Mouse (Mus musculus) CH12.LX (cell line): Measurements from ENCODE around the gene Tns4. TPM values are rescaled to one million over a fixed set of nuclear protein-coding genes. Genes with fewer than 3 reads are reported as not detected.

Experiments
- DNase-seq: peaks from one replicate; pipeline ENCODE4 v3.0.0-alpha.2; 2013; ENCODE audit errors: extremely low read depth
- H3K27ac ChIP-seq: 2 replicates; pipeline ENCODE4 v1.5.1; 2012; ENCODE audit warnings: low read depth, mild to moderate bottlenecking, control low read depth, moderate library complexity; ENCODE audit not compliant: insufficient read depth
- H3K27me3 ChIP-seq: replicated peaks from 2 replicates; pipeline ENCODE3; 2012; ENCODE audit warnings: inconsistent platforms
- H3K36me3 ChIP-seq, 2 experiments: replicated peaks in 1 of 2; 2 replicates each; pipeline versions ENCODE3 to v1.6.1; 2012; ENCODE audit warnings: inconsistent platforms in 1 of 2, low read length in 1 of 2, mild to moderate bottlenecking in 1 of 2, mixed read lengths in 1 of 2, moderate library complexity in 1 of 2; ENCODE audit not compliant: control insufficient read depth in 1 of 2, insufficient read depth in 1 of 2
- H3K4me1 ChIP-seq, 2 experiments: 2 replicates each; pipeline ENCODE4 v1.6.1; 2012; ENCODE audit warnings: inconsistent platforms in 1 of 2, moderate library complexity in 1 of 2; ENCODE audit not compliant: insufficient read depth in 2 of 2, control insufficient read depth in 1 of 2
- H3K4me2 ChIP-seq: 2 replicates; pipeline ENCODE4 v1.6.1; 2012; ENCODE audit warnings: low read depth, mild to moderate bottlenecking, control low read depth; ENCODE audit not compliant: poor library complexity, insufficient read depth, severe bottlenecking
- H3K4me3 ChIP-seq, 3 experiments: fragments of 150-350 bp in 1 of 3; sonication (generic) in 1 of 3; replicated peaks in 1 of 3; 2 replicates each; pipeline versions ENCODE3 to v1.5.1; 2011 to 2012; ENCODE audit warnings: low read depth in 2 of 3, low read length in 2 of 3, mild to moderate bottlenecking in 2 of 3, moderate library complexity in 2 of 3, control low read depth in 1 of 3, improper control_type of control experiment in 1 of 3, inconsistent platforms in 1 of 3, mixed read lengths in 1 of 3; ENCODE audit not compliant: poor library complexity in 1 of 3
- H3K79me2 ChIP-seq: replicated peaks from 2 replicates; pipeline ENCODE4 v1.6.1; 2012; ENCODE audit warnings: mild to moderate bottlenecking, moderate library complexity; ENCODE audit not compliant: control insufficient read depth, poor library complexity, insufficient read depth, severe bottlenecking; ENCODE audit errors: extremely low read depth
- H3K9ac ChIP-seq: 2 replicates; pipeline ENCODE4 v1.6.1; 2012; ENCODE audit warnings: low read depth, mild to moderate bottlenecking, control low read depth, moderate library complexity; ENCODE audit not compliant: insufficient read depth
- H3K9me3 ChIP-seq: replicated peaks from 2 replicates; pipeline ENCODE3; 2012; ENCODE audit warnings: low read length, inconsistent platforms, mixed read lengths
- CHD1 ChIP-seq: IDR thresholded peaks from 2 replicates; pipeline ENCODE4 v1.6.1; 2012; ENCODE audit warnings: low read depth, low read length, improper control_type of control experiment, inconsistent platforms
- CHD2 ChIP-seq: IDR thresholded peaks from 2 replicates; pipeline ENCODE4 v1.6.1; 2011; ENCODE audit warnings: low read length, improper control_type of control experiment
- E2F4 ChIP-seq: IDR thresholded peaks from 2 replicates; pipeline ENCODE4 v1.6.1; 2011; ENCODE audit warnings: low read depth, low read length, improper control_type of control experiment; ENCODE audit not compliant: insufficient replicate concordance
- EP300 ChIP-seq: IDR thresholded peaks from 2 replicates; pipeline ENCODE4 v1.6.1; 2011; ENCODE audit warnings: low read length, improper control_type of control experiment
- ETS1 ChIP-seq: conservative IDR thresholded peaks from 2 replicates; pipeline ENCODE4 v1.6.1; 2012; ENCODE audit warnings: low read depth, mild to moderate bottlenecking, inconsistent platforms, low read length, improper control_type of control experiment, moderate library complexity
- HCFC1 ChIP-seq: IDR thresholded peaks from 2 replicates; pipeline ENCODE4 v1.6.1; 2012; ENCODE audit warnings: low read depth, mild to moderate bottlenecking, inconsistent platforms, low read length, improper control_type of control experiment
- KAT2A ChIP-seq: IDR thresholded peaks from 2 replicates; pipeline ENCODE4 v1.6.1; 2012; ENCODE audit warnings: low read length, improper control_type of control experiment, inconsistent platforms; ENCODE audit not compliant: insufficient replicate concordance
- MAZ ChIP-seq: IDR thresholded peaks from 2 replicates; pipeline ENCODE4 v1.6.1; 2012; ENCODE audit warnings: low read depth, mild to moderate bottlenecking, inconsistent platforms, low read length, improper control_type of control experiment, moderate library complexity
- MXI1 ChIP-seq: IDR thresholded peaks from 2 replicates; pipeline ENCODE4 v1.6.1; 2011; ENCODE audit warnings: mild to moderate bottlenecking, low read depth, low read length, improper control_type of control experiment
- NRF1 ChIP-seq: IDR thresholded peaks from 2 replicates; pipeline ENCODE4 v1.6.1; 2014; ENCODE audit warnings: low read depth, mild to moderate bottlenecking, inconsistent platforms, low read length, improper control_type of control experiment, moderate library complexity
- PAX5 ChIP-seq: IDR thresholded peaks from 2 replicates; pipeline ENCODE4 v1.6.1; 2012; ENCODE audit warnings: low read length, inconsistent platforms, mixed read lengths
- POLR2AphosphoS2 ChIP-seq: IDR thresholded peaks from 2 replicates; pipeline ENCODE4 v1.6.1; 2011; ENCODE audit warnings: low read depth, low read length, improper control_type of control experiment
- RAD21 ChIP-seq: IDR thresholded peaks from 2 replicates; pipeline ENCODE4 v1.6.1; 2011; ENCODE audit warnings: low read depth, mild to moderate bottlenecking, low read length, improper control_type of control experiment, moderate library complexity
- RCOR1 ChIP-seq: conservative IDR thresholded peaks from 2 replicates; pipeline ENCODE4 v1.6.1; 2012; ENCODE audit warnings: low read depth, mild to moderate bottlenecking, inconsistent platforms, low read length, improper control_type of control experiment
- SIN3A ChIP-seq: IDR thresholded peaks from 2 replicates; pipeline ENCODE4 v1.6.1; 2012; ENCODE audit warnings: low read length, improper control_type of control experiment, inconsistent platforms
- SMC3 ChIP-seq: IDR thresholded peaks from 2 replicates; pipeline ENCODE4 v1.6.1; 2011; ENCODE audit warnings: low read depth, low read length, improper control_type of control experiment
- TBP ChIP-seq: conservative IDR thresholded peaks from 2 replicates; pipeline ENCODE4 v1.6.1; 2011; ENCODE audit warnings: low read depth, low read length, improper control_type of control experiment
- TCF12 ChIP-seq: IDR thresholded peaks from 2 replicates; pipeline ENCODE4 v1.6.1; 2014; ENCODE audit warnings: low read depth, mild to moderate bottlenecking, inconsistent platforms, low read length, improper control_type of control experiment
- UBTF ChIP-seq: IDR thresholded peaks from 2 replicates; pipeline ENCODE4 v1.6.1; 2012; ENCODE audit warnings: low read depth, mild to moderate bottlenecking, inconsistent platforms, low read length, improper control_type of control experiment, moderate library complexity
- ZKSCAN1 ChIP-seq: IDR thresholded peaks from 2 replicates; pipeline ENCODE4 v1.6.1; 2012; ENCODE audit warnings: low read depth, inconsistent platforms, low read length, improper control_type of control experiment, borderline replicate concordance
- ZMIZ1 ChIP-seq: IDR thresholded peaks from 2 replicates; pipeline ENCODE4 v1.6.1; 2012; ENCODE audit warnings: low read depth, mild to moderate bottlenecking, inconsistent platforms, low read length, improper control_type of control experiment
- dilution Hi-C: fragments of 300-500 bp; cut with MboI; formaldehyde crosslinking; loops from 2 replicates; pipeline ENCODE4 v1.14.3; 2020; ENCODE audit warnings: low sequenced_read_pairs; ENCODE audit not compliant: extremely low pct_unique_long_range_greater_than_20kb, extremely low pct_ligation_motif_present
- in situ Hi-C: fragments of 300-500 bp; cut with MboI; formaldehyde crosslinking; loops from 3 replicates; pipeline ENCODE4 v1.14.3; 2019; ENCODE audit warnings: low sequenced_read_pairs, low pct_ligation_motif_present, low pct_unique_long_range_greater_than_20kb, mixed read lengths
- polyA plus RNA-seq: library from polyadenylated mRNA; unstranded; fragments of >175 nt; gene quantifications from 2 replicates; pipeline ENCODE4 v1.2.1, GENCODE M21; 2012; ENCODE audit warnings: low read depth; ENCODE audit not compliant: insufficient read length
- total RNA-seq, 2 experiments: library from RNA; depleted of rRNA; stranded (reverse); fragments of 300-350 nt in 1 of 2; fragments of >200 nt in 1 of 2; gene quantifications; 2 replicates each; pipeline ENCODE4 v1.2.3; 2012 to 2014

Tns4 gene
- total and polyA plus RNA-seq, 3 experiments: 0.04 to 0.11 TPM; not detected in 1

DNA sequence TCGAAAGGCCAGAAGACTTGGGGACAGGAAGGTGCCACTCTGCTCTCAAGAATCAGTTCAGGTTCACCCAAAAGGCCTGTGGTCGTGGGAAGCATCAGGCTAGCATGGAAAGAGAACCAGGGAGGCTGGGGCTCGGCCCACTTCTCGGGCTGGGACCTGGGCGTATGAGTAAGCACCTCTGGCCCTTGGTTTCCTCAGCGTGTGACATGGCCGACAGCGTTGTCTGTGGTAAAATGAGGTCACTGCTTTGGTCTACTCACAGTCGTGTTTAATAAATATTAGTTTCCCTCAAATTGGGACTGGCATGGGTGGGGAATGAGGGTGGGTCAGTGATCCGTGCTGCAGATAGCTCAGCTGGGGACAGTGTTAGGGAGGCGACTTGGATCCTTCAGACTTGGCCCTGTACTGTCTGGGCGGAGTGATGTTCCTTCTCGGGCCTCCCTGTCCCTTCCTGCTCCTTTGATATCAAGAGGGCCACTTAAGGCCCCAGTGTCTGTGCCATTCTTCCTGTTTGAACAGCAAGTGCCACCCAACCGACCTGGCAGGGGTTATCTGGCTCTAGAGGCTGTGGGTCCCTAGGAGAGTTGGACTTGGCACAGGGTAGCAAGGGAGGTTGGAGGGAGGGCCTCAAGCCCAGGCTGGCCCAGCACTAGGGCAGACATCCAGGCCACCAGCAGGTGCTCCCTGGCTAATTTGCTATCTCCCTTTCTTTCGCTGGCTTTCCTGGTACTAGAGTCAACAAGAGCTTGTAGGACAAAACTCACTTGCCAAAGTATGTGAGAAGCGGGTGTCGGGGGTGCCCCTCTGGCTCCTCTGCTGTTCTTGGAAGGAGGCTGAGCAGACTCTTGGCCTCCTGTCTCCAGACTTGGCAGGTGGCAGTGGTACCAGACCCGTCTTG is 38.9 kb upstream of the Tns4 start:
- dilution Hi-C loops (no loop called here), in situ Hi-C loops (no loop called here)
- Histone ChIP-seq H3K36me3 (no peaks in the 10 kb centered on the region), H3K4me1 (peaks cover 29 to 76% of the 10 kb centered on the region in 2 experiments), H3K4me2 (no peak overlapping the region), H3K79me2 (no peaks in the 10 kb centered on the region), H3K27me3 (no peaks in the 10 kb centered on the region), H3K4me3 (no peak overlapping the region), H3K27ac (no peak overlapping the region), H3K9ac (no peak overlapping the region), H3K9me3 (no peaks in the 10 kb centered on the region)
- no peak for TF ChIP-seq UBTF
- no peak for TF ChIP-seq CHD2
- no peak for TF ChIP-seq MAZ
- 0 out of 2 replicates have a peak, but pooled peaks have one; percentile 20 for TF ChIP-seq SIN3A
- no peak for TF ChIP-seq PAX5
- DNase-seq: no peak

DNA sequence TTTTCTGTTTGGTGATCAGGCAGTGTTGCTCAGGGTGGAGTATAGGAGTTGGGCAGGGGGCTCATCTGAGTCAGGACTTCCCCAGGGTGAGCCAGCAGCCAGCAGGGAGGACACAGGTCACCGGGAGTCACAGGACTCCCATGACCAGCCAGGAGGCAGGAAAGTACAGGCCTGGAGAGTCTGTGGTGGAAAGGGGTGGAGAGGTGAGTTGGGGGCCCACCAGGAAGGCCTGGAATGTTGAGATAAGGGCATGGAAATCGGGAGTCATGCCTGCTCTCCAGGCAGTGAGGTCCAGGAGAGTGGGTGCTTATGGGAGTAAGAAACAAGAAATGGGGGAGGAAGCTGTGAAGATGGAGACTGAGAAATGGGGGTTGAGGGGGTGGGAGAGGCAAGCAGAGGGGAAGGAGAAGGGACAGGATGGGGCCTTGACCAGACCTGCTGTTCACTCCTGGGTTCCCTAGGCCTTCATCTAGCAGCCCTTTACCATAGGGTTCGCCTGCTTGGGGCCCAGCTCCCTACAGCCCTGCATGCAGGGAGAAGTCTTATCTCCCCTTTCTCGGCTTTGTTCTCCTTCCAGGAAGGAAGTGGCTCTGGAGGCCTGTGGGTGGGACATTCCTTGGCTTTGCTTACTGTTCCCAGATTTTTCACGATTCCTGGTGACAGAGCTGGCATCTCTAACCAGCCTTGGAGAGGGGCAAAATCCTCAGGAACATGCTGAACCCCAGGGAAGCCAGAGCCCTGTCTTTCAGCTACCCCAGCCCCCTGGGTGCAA is 37.6 kb upstream of the Tns4 start:
- in situ Hi-C loops: no loop called here
- H3K4me2 ChIP-seq: no peak overlapping the region

DNA sequence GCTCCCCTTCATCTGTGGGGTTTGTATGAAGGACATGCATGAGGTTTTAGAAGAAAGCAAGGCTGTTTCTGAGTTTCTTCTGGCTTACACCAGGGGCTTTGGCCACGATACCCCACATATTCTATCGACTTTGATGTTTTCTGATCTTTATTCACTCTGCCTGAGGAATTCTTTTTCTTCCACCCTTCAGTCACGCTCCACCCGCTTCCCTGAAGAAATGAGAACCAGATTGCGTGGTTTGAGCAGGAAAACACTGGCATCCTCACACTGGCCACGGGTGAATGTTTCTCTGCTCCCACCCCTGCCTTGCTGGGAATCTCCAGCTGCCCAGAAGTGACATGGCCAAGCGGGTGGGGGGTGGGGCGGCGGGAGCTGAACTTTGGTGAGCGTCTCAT is 35.5 kb upstream of the Tns4 start:
- no peaks in the 10 kb centered on the region for H3K27me3 ChIP-seq
- no peak overlapping the region for H3K4me2 ChIP-seq
- no peak for DNase-seq
- no peaks in the 10 kb centered on the region for H3K9me3 ChIP-seq
- no peak overlapping the region for H3K27ac ChIP-seq
- no peak overlapping the region for H3K4me3 ChIP-seq
- no peaks in the 10 kb centered on the region for H3K36me3 ChIP-seq
- in situ Hi-C loops (no loop called here), dilution Hi-C loops (no loop called here)
- H3K9ac ChIP-seq: no peak overlapping the region
- H3K4me1 ChIP-seq: peaks cover 5 to 48% of the 10 kb centered on the region in 2 experiments
- TF ChIP-seq HCFC1 (no peak), CHD1 (no peak), POLR2AphosphoS2 (no peak), RCOR1 (no peak), MXI1 (no peak), SMC3 (no peak), KAT2A (no peak), ETS1 (no peak), E2F4 (no peak), PAX5 (no peak), UBTF (no peak), ZKSCAN1 (no peak), RAD21 (no peak), NRF1 (no peak), EP300 (no peak), TBP (no peak)
- no peaks in the 10 kb centered on the region for H3K79me2 ChIP-seq

More for the DNA sequence above, 37.6 kb upstream of the Tns4 start:
- no peak for DNase-seq
- no peaks in the 10 kb centered on the region for H3K36me3 ChIP-seq
- dilution Hi-C loops: no loop called here
- H3K4me3 ChIP-seq: no peak overlapping the region
- no peaks in the 10 kb centered on the region for H3K9me3 ChIP-seq
- H3K27me3 ChIP-seq: no peaks in the 10 kb centered on the region
- TF ChIP-seq TCF12: no peak
- TF ChIP-seq ZMIZ1: no peak
- TF ChIP-seq, all 38 proteins: peak for 0
- H3K4me1 ChIP-seq: peaks cover 22 to 66% of the 10 kb centered on the region in 2 experiments
- H3K79me2 ChIP-seq: no peaks in the 10 kb centered on the region
- no peak overlapping the region for H3K27ac ChIP-seq
- no peak overlapping the region for H3K9ac ChIP-seq
